Mouse (Mus musculus) heart, postnatal 0 days (tissue): Measurements from ENCODE around the gene Dyrk3. TPM values are rescaled to one million over a fixed set of nuclear protein-coding genes. Genes with fewer than 3 reads are reported as not detected.
A peak's percentile ranks its signal among the peaks of the same experiment; 100 is the strongest.

ENCODE experiments used
- ATAC-seq: fragments of 200-750 bp; cut with Nextera tagmentation; 2 replicates; pipeline ENCODE4 v1.8.0; 2017; ENCODE audit warnings: low read depth, moderate number of reproducible peaks, moderate library complexity; ENCODE audit not compliant: insufficient read depth
- DNase-seq: peaks from one replicate; pipeline ENCODE4 v3.0.0-alpha.2; 2016; ENCODE audit warnings: low spot score
- H3K27ac ChIP-seq: fragments of 300-500 bp; sonication (generic); 2 replicates; pipeline ENCODE4 v1.5.1; 2014; ENCODE audit warnings: low read depth, mild to moderate bottlenecking
- H3K27me3 ChIP-seq: fragments of 300-500 bp; sonication (generic); 2 replicates; pipeline ENCODE4 v1.6.1; 2014; ENCODE audit warnings: low read length, mixed read lengths; ENCODE audit not compliant: control insufficient read depth, insufficient read depth
- H3K36me3 ChIP-seq: fragments of 300-500 bp; sonication (generic); replicated peaks from 2 replicates; pipeline ENCODE4 v1.6.1; 2014; ENCODE audit warnings: low read length, mixed read lengths; ENCODE audit not compliant: control insufficient read depth, insufficient read depth
- H3K4me1 ChIP-seq: fragments of 300-500 bp; sonication (generic); 2 replicates; pipeline ENCODE4 v1.6.1; 2014; ENCODE audit warnings: antibody characterized with exemption; ENCODE audit not compliant: control insufficient read depth, insufficient read depth
- H3K4me2 ChIP-seq: fragments of 300-500 bp; sonication (generic); 2 replicates; pipeline ENCODE4 v1.6.1; 2014; ENCODE audit warnings: low read depth, mild to moderate bottlenecking, low read length, moderate library complexity
- H3K4me3 ChIP-seq: fragments of 300-500 bp; sonication (generic); 2 replicates; pipeline ENCODE4 v1.5.1; 2014; ENCODE audit warnings: low read depth, low read length
- H3K9ac ChIP-seq: fragments of 300-500 bp; sonication (generic); replicated peaks from 2 replicates; pipeline ENCODE4 v1.6.1; 2014; ENCODE audit warnings: low read depth, low read length, mixed read lengths
- H3K9me3 ChIP-seq: fragments of 300-500 bp; sonication (generic); replicated peaks from 2 replicates; pipeline ENCODE4 v1.6.1; 2016; ENCODE audit warnings: low read length; ENCODE audit not compliant: control insufficient read depth
- CTCF ChIP-seq: IDR thresholded peaks from 2 replicates; pipeline ENCODE4 v1.5.1; 2016; ENCODE audit warnings: antibody characterized with exemption, control low read depth, low read depth
- EP300 ChIP-seq: IDR thresholded peaks from 2 replicates; pipeline ENCODE4 v1.6.1; 2016; ENCODE audit warnings: antibody characterized with exemption, low read depth
- WGBS: fragments of 180-500 bp; shearing (Covaris S2); extraction: QIAGEN DNeasy Blood & Tissue Kit; methylation state at CpG from one replicate; pipeline ENCODE4 v1.1.7; 2014; 5-methylcytosine and 5-hydroxymethylcytosine counted together
- polyA plus RNA-seq: library from polyadenylated mRNA; unstranded; fragments of >200 nt; fragmentation: Nextera tagmentation; extraction: Ambion mirVana; gene quantifications from 2 replicates; pipeline ENCODE4 v1.2.1, GENCODE M21; 2015
- total RNA-seq: library from RNA; depleted of rRNA; stranded (reverse); fragments of >200 nt; gene quantifications from 2 replicates; pipeline ENCODE4 v1.2.3, GENCODE M21; 2014; ENCODE audit warnings: low replicate concordance

Dyrk3 gene
- total and polyA plus RNA-seq, 2 experiments from 2014 or later = 0.86 to 1.4 TPM

- Histone ChIP-seq H3K4me3 (no peak overlapping the region), H3K27ac (no peak overlapping the region), H3K36me3 (peaks cover 2% of the 10 kb centered on the region; the same call in 1 of the 2 replicates), H3K9ac (no peak overlapping the region), H3K27me3 (no peaks in the 10 kb centered on the region), H3K4me1 (peaks cover 7% of the 10 kb centered on the region), H3K4me2 (no peak overlapping the region), H3K9me3 (no peaks in the 10 kb centered on the region)
- ATAC-seq (no peak), DNase-seq (no peak)
- 52% methylated on average over 6 of the region's 6 CpGs for WGBS
- TF ChIP-seq CTCF = no peak
- TF ChIP-seq EP300 = no peak
Measured at GRCm38 (mm10) chr1:131134231-131134630, 3.9 kb downstream of the Dyrk3 start.

GRCm38 (mm10) chr1:131125987-131126744 is 12.0 kb downstream of the Dyrk3 start:
- WGBS = 35% methylated on average over 11 of the region's 11 CpGs
- no peak overlapping the region for H3K27ac ChIP-seq

GRCm38 (mm10) chr1:131123522-131124265 is 14.4 kb downstream of the Dyrk3 start:
- WGBS = 55% methylated on average over 10 of the region's 10 CpGs
- no peak for TF ChIP-seq CTCF
- no peak for TF ChIP-seq EP300

More at GRCm38 (mm10) chr1:131125987-131126744, 12.0 kb downstream of the Dyrk3 start:
- no peaks in the 10 kb centered on the region for H3K9me3 ChIP-seq
- H3K27me3 ChIP-seq = no peaks in the 10 kb centered on the region
- no peak for TF ChIP-seq EP300
- TF ChIP-seq CTCF = no peak
- no peak overlapping the region for H3K4me3 ChIP-seq
- no peak overlapping the region for H3K4me2 ChIP-seq
- no peaks in the 10 kb centered on the region for H3K4me1 ChIP-seq
- H3K9ac ChIP-seq = no peak overlapping the region
- DNase-seq (no peak), ATAC-seq (peak; percentile 39; the same call in 1 of the 2 replicates)
- peaks cover 9% of the 10 kb centered on the region; the same call in 1 of the 2 replicates for H3K36me3 ChIP-seq

GRCm38 (mm10) chr1:131121987-131122386 is 16.2 kb downstream of the Dyrk3 start:
- TF ChIP-seq EP300 = no peak
- TF ChIP-seq CTCF = peak; percentile 39
- Histone ChIP-seq H3K27ac (no peak overlapping the region), H3K4me3 (no peak overlapping the region), H3K27me3 (no peaks in the 10 kb centered on the region), H3K4me1 (no peaks in the 10 kb centered on the region), H3K9me3 (no peaks in the 10 kb centered on the region), H3K9ac (no peak overlapping the region), H3K36me3 (no peaks in the 10 kb centered on the region), H3K4me2 (no peak overlapping the region)
- no peak for ATAC-seq
- no peak for DNase-seq
- WGBS = 35% methylated on average over 3 of the region's 3 CpGs

More at GRCm38 (mm10) chr1:131123522-131124265, 14.4 kb downstream of the Dyrk3 start:
- H3K36me3 ChIP-seq = peaks cover 2% of the 10 kb centered on the region; the same call in 1 of the 2 replicates
- H3K4me2 ChIP-seq = no peak overlapping the region
- H3K9me3 ChIP-seq = no peaks in the 10 kb centered on the region
- no peak overlapping the region for H3K27ac ChIP-seq
- no peak overlapping the region for H3K4me3 ChIP-seq
- no peaks in the 10 kb centered on the region for H3K4me1 ChIP-seq
- no peak overlapping the region for H3K9ac ChIP-seq
- DNase-seq (no peak), ATAC-seq (no peak)
- no peaks in the 10 kb centered on the region for H3K27me3 ChIP-seq

- ATAC-seq = no peak
- Histone ChIP-seq H3K4me2 (no peak overlapping the region), H3K4me3 (no peak overlapping the region), H3K27me3 (no peaks in the 10 kb centered on the region), H3K36me3 (no peaks in the 10 kb centered on the region), H3K27ac (no peak overlapping the region), H3K4me1 (peaks cover 4% of the 10 kb centered on the region; the same call in 1 of the 2 replicates), H3K9ac (no peak overlapping the region), H3K9me3 (no peaks in the 10 kb centered on the region)
- no peak for DNase-seq
- TF ChIP-seq EP300 (no peak), CTCF (peak; percentile 62)
- WGBS = 68% methylated on average over 2 of the region's 2 CpGs
Measured at GRCm38 (mm10) chr1:131119026-131119425, 19.1 kb downstream of the Dyrk3 start.
